Mouse (Mus musculus) gastrocnemius, postnatal 10 days (tissue): Measurements from ENCODE around the gene Lamtor1. TPM values are rescaled to one million over a fixed set of nuclear protein-coding genes. Genes with fewer than 3 reads are reported as not detected.

Experiments
- DNase-seq: peaks from one replicate; pipeline ENCODE4 v3.0.0; 2021; ENCODE audit warnings: mixed read lengths
- long read RNA-seq, 2 experiments: library from polyadenylated mRNA; stranded (forward); transcript quantifications; one replicate each; pipeline ENCODE4 v2.0.0; 2021
- total RNA-seq, 2 experiments: library from RNA; stranded (reverse); gene quantifications; 2 replicates each; pipeline ENCODE4 v1.2.3; 2021

Gene Lamtor1
- 100 to 1,000 TPM; 101 to 114 TPM for total RNA-seq
- long read RNA-seq, experiment 1, transcript Lamtor1-201 (5 exons, 1,119 nt), result major isoform, 88 of 136 reads
- long read RNA-seq, experiment 1, partial matches to known transcripts, result 37 of 136 reads
- long read RNA-seq, experiment 1, other reads (novel, unspliced or antisense), result 8 of 136 reads
- long read RNA-seq, experiment 2, transcript Lamtor1-201 (5 exons, 1,119 nt), result major isoform, 109 of 160 reads
- long read RNA-seq, experiment 2, partial matches to known transcripts, result 43 of 160 reads
- long read RNA-seq, experiment 2, other reads (novel, unspliced or antisense), result 6 of 160 reads

GRCm38 (mm10) chr7:101905561-101906286 is at the start of gene Lamtor1:
Lamtor1 (plus strand) TSS chr7:101905904.
- DNase-seq, result peak; percentile 98

GRCm38 (mm10) chr7:101857094-101857493 is 48.6 kb upstream of the Lamtor1 start, which contains the start of gene Folr2:
Folr2 (minus strand) TSS chr7:101857194.
- no peak for DNase-seq

- DNase-seq, result no peak
Measured at GRCm38 (mm10) chr7:101858362-101858761, 47.3 kb upstream of the Lamtor1 start.

GRCm38 (mm10) chr7:101860978-101861377 is 44.7 kb upstream of the Lamtor1 start:
- no peak for DNase-seq

- DNase-seq, result no peak
Measured at GRCm38 (mm10) chr7:101862291-101862690, 43.4 kb upstream of the Lamtor1 start.

- DNase-seq, result no peak
Measured at GRCm38 (mm10) chr7:101863415-101863814, 42.3 kb upstream of the Lamtor1 start, which contains the start of gene Anapc15. Anapc15 (plus strand) TSS chr7:101863715.

- DNase-seq, result no peak
Measured at GRCm38 (mm10) chr7:101866491-101867265, 39.0 kb upstream of the Lamtor1 start.

GRCm38 (mm10) chr7:101867482-101867881 is 38.2 kb upstream of the Lamtor1 start:
- DNase-seq, result no peak

GRCm38 (mm10) chr7:101868241-101869162 is 37.2 kb upstream of the Lamtor1 start:
- DNase-seq, result no peak

GRCm38 (mm10) chr7:101869163-101869500 is 36.6 kb upstream of the Lamtor1 start:
- DNase-seq, result no peak

GRCm38 (mm10) chr7:101870629-101871028 is 35.1 kb upstream of the Lamtor1 start, which contains the start of gene Folr1:
Folr1 (minus strand) TSS chr7:101870788.
- DNase-seq, result no peak

- DNase-seq, result no peak
Measured at GRCm38 (mm10) chr7:101871296-101871695, 34.4 kb upstream of the Lamtor1 start.

GRCm38 (mm10) chr7:101875978-101876377 is 29.7 kb upstream of the Lamtor1 start:
- no peak for DNase-seq

GRCm38 (mm10) chr7:101880855-101881254 is 24.8 kb upstream of the Lamtor1 start:
- DNase-seq, result no peak

- DNase-seq, result no peak
Measured at GRCm38 (mm10) chr7:101882413-101883154, 23.1 kb upstream of the Lamtor1 start.

- no peak for DNase-seq
Measured at GRCm38 (mm10) chr7:101884160-101884559, 21.5 kb upstream of the Lamtor1 start.

- DNase-seq, result no peak
Measured at GRCm38 (mm10) chr7:101886274-101886673, 19.4 kb upstream of the Lamtor1 start.

GRCm38 (mm10) chr7:101888460-101888859 is 17.2 kb upstream of the Lamtor1 start:
- no peak for DNase-seq

- no peak for DNase-seq
Measured at GRCm38 (mm10) chr7:101895695-101896094, 10.0 kb upstream of the Lamtor1 start.

GRCm38 (mm10) chr7:101896104-101897066 is 9.3 kb upstream of the Lamtor1 start:
- peak; percentile 87 for DNase-seq
